Mouse (Mus musculus) erythroblast, embryonic 14.5 days (primary cell): Measurements from ENCODE around the gene Cggbp1. TPM values are rescaled to one million over a fixed set of nuclear protein-coding genes. Genes with fewer than 3 reads are reported as not detected.

ENCODE experiments used
- H3K27me3 ChIP-seq: 2 replicates; pipeline ENCODE4 v1.6.1; 2012; ENCODE audit warnings: inconsistent platforms; ENCODE audit not compliant: control insufficient read depth
- H3K36me3 ChIP-seq: 2 replicates; pipeline ENCODE4 v1.6.1; 2012; ENCODE audit warnings: mild to moderate bottlenecking, inconsistent platforms; ENCODE audit not compliant: control insufficient read depth
- H3K4me1 ChIP-seq: 2 replicates; pipeline ENCODE4 v1.6.1; 2012; ENCODE audit warnings: inconsistent platforms; ENCODE audit not compliant: control insufficient read depth
- H3K4me3 ChIP-seq: replicated peaks from 2 replicates; pipeline ENCODE3; 2012; ENCODE audit warnings: moderate library complexity, mild to moderate bottlenecking, inconsistent platforms
- H3K9me3 ChIP-seq: 2 replicates; pipeline ENCODE4 v1.6.1; 2012; ENCODE audit warnings: low read length, inconsistent platforms, mixed read lengths; ENCODE audit not compliant: control insufficient read depth
- GATA1 ChIP-seq: IDR thresholded peaks from 2 replicates; pipeline ENCODE4 v1.6.1; 2012; ENCODE audit warnings: low read length, inconsistent platforms, mixed read lengths
- TAL1 ChIP-seq: IDR thresholded peaks from 3 replicates; pipeline ENCODE4 v1.6.1; 2012; ENCODE audit warnings: low read length, inconsistent platforms, mixed read lengths
- polyA plus RNA-seq: library from polyadenylated mRNA; stranded (reverse); fragments of >175 nt; gene quantifications from 2 replicates; pipeline ENCODE4 v1.2.3, GENCODE M21; 2012

Gene Cggbp1
- polyA plus RNA-seq, 1 experiment: 1.5 TPM

DNA sequence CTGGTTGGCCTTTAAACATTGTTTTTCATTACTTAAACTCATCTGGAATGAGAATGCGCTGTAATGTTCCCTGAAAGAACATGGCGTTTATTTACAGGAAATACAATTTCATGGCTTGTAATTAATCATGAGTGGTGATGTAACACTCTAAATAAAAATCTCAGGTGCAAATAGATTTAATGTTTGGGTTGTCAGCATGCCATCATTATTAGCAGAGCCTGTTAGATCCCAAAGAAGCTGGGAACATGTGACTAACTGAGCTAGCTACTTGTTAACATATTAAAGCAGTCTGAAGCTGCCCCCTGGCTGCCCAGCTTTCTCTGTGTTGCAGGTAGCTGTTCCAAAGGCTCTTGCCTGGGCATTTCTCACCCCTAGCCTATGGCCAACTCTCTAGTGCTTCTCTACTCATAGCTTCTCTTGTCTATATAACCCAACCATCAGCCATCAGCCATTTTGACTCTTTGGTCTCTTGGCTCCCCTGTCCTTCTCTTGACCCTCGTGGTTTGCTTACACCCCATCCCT lies 26.9 kb downstream of the Cggbp1 start:
- Histone ChIP-seq H3K36me3 (no peaks in the 10 kb centered on the region), H3K9me3 (no peaks in the 10 kb centered on the region), H3K4me1 (peaks cover 4% of the 10 kb centered on the region), H3K4me3 (no peak overlapping the region), H3K27me3 (no peaks in the 10 kb centered on the region)
- TF ChIP-seq TAL1 (no peak), GATA1 (no peak)

DNA sequence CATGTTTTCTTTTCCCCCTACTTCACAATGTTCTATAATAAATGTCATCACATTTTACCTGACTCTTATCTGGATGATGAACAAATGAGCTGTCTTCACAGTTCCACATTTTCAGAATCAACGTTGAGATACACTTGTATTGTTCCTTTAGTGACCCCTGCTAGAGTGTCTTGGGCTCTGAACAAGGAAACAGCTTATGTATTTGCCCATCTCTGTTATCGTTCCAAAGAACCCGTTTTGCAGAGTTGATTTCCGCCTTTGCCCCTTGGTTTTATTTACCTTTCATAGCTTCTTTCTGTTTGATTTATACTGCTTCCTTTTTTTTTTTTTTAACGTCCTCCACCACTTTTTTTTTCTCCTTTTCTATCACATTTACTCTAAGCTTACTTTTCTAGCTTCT lies 27.9 kb downstream of the Cggbp1 start:
- H3K36me3 ChIP-seq: no peaks in the 10 kb centered on the region
- H3K4me1 ChIP-seq: no peaks in the 10 kb centered on the region
- H3K9me3 ChIP-seq: no peaks in the 10 kb centered on the region
- no peak overlapping the region for H3K4me3 ChIP-seq
- TF ChIP-seq TAL1: no peak
- TF ChIP-seq GATA1: no peak
- H3K27me3 ChIP-seq: no peaks in the 10 kb centered on the region

DNA sequence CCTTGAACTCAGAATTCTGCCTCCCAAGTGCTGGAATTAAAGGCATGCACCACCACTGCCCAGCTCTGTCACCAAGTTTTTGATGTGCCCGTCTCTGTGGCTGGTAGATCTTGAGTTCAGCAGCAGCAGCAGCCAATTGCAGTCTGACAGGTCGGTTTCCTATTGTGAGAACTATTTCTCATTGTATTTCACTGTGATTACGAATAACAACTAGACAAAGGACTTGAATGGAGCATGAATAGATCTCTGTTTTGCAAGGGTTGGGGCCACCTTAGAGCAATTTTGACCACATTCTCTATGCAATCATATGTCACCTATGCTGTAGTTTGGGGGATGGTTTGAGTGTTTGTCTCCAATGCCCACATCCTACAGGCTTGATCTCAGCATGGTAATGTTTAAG lies 29.2 kb downstream of the Cggbp1 start:
- TF ChIP-seq TAL1 (no peak), GATA1 (no peak)
- Histone ChIP-seq H3K36me3 (no peaks in the 10 kb centered on the region), H3K4me1 (no peaks in the 10 kb centered on the region), H3K9me3 (no peaks in the 10 kb centered on the region), H3K27me3 (no peaks in the 10 kb centered on the region), H3K4me3 (no peak overlapping the region)

DNA sequence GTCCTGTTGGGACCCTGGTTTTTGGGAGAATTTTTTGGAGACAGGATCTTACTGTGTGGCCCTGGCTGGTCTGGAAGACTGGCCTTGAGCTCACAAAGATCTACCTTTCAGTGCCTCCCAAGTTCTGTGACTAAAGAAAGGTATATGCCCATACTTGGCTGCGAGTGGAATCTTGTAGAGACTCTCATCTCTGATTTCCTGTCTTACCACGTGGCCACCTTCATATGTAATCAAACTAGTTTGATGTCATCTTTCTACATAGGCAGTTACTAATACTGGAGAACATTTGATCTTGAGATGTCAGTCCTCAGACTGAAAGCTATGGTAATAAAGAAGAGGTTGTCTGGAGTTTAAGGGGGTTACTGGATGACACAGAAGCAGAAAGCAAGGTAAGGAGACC lies 29.6 kb downstream of the Cggbp1 start:
- no peaks in the 10 kb centered on the region for H3K36me3 ChIP-seq
- TF ChIP-seq TAL1 (no peak), GATA1 (no peak)
- H3K4me3 ChIP-seq: no peak overlapping the region
- H3K27me3 ChIP-seq: no peaks in the 10 kb centered on the region
- no peaks in the 10 kb centered on the region for H3K4me1 ChIP-seq
- no peaks in the 10 kb centered on the region for H3K9me3 ChIP-seq

DNA sequence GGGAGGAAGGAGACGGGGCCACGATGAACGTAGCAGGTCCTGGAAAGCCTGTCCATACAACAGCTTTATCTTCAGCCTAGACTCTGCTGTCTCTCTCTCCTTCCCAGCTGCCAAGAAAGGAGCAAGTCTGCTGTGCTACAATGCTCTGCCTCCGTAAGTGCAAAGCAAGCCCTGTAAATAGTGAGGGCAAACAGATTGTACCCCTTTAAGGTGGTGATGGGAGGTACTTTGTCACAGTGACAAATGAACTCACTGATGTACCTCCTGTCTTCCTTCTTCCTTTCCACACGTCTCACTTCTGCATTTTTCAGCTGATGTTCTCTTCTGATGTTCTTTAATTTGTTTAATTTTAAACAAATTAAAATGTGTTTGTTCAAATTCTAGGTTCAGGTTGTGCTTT lies 32.1 kb downstream of the Cggbp1 start:
- no peak for TF ChIP-seq TAL1
- no peak for TF ChIP-seq GATA1

DNA sequence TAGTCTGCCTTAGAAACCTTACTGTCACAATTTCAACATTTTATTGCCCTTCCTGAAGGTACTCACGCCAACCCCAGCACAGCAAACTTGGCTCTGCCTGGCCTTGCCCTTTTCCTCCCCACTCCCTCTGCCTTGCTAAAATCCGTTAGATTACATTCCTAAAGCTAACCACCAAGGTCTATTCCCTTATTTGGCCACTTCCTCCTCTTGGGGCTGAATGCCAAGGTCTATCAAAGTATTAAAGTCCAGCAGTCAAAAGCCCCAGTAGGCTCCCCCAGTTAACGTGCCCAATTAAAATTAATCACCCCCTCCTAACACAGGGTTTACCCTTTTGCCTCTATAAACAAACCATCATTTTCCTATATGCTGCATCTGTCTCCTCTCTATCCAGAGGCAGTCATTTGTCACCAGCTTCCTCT lies 32.6 kb downstream of the Cggbp1 start:
- Histone ChIP-seq H3K9me3 (peaks cover 7% of the 10 kb centered on the region), H3K4me3 (no peak overlapping the region), H3K4me1 (no peaks in the 10 kb centered on the region), H3K36me3 (no peaks in the 10 kb centered on the region), H3K27me3 (no peaks in the 10 kb centered on the region)
- TF ChIP-seq GATA1: no peak
- TF ChIP-seq TAL1: no peak

More for the DNA sequence above, 32.1 kb downstream of the Cggbp1 start:
- Histone ChIP-seq H3K4me3 (no peak overlapping the region), H3K27me3 (no peaks in the 10 kb centered on the region), H3K36me3 (no peaks in the 10 kb centered on the region), H3K9me3 (peaks cover 4% of the 10 kb centered on the region), H3K4me1 (no peaks in the 10 kb centered on the region)

DNA sequence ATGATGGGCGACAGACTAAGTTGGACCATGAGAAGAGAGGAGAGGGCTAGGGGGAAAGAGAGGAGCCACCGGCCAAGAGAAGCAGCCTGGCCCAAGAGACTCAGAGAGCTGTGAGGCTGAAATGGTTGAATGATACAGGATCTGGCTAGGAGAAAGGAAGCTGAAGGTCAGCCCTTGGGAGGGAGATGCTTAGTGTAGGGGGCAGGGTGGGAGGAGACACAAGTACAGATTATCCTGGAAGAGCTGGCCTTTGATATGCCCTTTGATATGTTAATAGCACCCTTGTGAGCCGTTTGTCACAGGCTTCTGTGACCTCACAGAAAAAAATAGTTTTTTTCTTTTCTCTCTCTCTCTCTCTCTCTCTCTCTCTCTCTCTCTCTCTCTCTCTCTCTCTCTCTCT lies 33.3 kb downstream of the Cggbp1 start:
- no peak overlapping the region for H3K4me3 ChIP-seq
- no peaks in the 10 kb centered on the region for H3K36me3 ChIP-seq
- no peaks in the 10 kb centered on the region for H3K4me1 ChIP-seq
- H3K9me3 ChIP-seq: peaks cover 9% of the 10 kb centered on the region
- no peaks in the 10 kb centered on the region for H3K27me3 ChIP-seq
- TF ChIP-seq GATA1 (no peak), TAL1 (no peak)

DNA sequence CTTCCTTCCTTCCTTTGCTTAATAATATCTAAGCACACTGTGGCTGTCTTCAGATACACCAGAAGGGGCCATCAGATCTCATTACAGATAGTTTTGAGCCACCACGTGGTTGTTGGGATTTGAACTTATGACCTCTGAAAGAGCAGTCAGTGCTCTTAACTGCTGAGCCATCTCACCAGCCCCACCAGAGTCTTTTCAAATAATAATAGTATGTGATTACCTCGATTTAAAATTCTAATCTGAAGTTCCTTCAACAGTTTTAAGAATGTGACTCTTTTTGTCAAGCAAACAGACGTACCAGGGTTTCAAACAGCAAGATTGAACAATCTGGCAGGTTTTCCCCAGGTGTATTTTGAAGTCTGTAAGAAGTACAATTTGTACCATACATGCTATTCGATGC lies 33.8 kb downstream of the Cggbp1 start:
- Histone ChIP-seq H3K36me3 (no peaks in the 10 kb centered on the region), H3K9me3 (peaks cover 9% of the 10 kb centered on the region), H3K27me3 (no peaks in the 10 kb centered on the region), H3K4me1 (no peaks in the 10 kb centered on the region), H3K4me3 (no peak overlapping the region)
- TF ChIP-seq GATA1 (no peak), TAL1 (no peak)

DNA sequence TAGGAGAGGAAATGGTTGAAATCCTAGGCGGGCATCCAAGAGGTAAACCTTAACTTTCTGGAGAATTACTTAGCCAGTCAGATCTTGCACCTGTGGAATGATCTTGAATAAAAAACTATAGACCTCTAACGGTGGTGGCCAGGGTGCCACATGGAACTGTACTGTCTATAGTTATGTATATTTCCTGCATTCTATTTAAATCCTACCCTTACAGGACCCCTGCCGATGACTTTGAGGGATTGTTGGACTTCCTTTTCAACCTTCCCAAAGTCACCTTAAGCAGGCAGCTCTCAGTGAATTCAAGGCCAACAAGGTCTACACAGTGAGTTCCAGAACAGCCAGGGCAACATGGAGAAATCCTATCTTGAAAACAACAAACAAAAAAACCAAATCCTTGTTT lies 37.7 kb downstream of the Cggbp1 start:
- Histone ChIP-seq H3K4me3 (no peak overlapping the region), H3K4me1 (no peaks in the 10 kb centered on the region), H3K36me3 (no peaks in the 10 kb centered on the region), H3K27me3 (no peaks in the 10 kb centered on the region), H3K9me3 (peaks cover 9% of the 10 kb centered on the region)
- no peak for TF ChIP-seq GATA1
- TF ChIP-seq TAL1: no peak

DNA sequence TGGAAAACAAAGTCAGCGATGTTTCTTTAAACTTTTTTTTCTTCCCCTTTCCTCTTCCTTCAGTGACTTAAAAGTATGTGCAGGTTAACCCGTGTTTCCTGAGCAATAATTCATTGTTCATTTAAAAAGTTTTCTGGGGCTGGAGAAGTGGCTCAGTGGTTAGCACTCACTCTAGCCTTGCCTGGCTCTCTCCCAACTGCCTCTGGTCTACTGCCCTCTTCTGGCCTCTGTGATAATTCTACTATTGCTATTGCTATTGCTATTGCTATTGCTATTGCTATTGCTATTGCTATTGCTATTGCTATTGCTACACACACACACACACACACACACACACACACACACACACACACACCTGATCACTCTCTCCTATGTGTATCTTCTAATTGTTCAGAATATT lies 47.3 kb downstream of the Cggbp1 start:
- H3K4me1 ChIP-seq: no peaks in the 10 kb centered on the region
- no peak overlapping the region for H3K4me3 ChIP-seq
- H3K9me3 ChIP-seq: no peaks in the 10 kb centered on the region
- TF ChIP-seq GATA1 (no peak), TAL1 (no peak)
- no peaks in the 10 kb centered on the region for H3K36me3 ChIP-seq
- no peaks in the 10 kb centered on the region for H3K27me3 ChIP-seq
